7 mouse cellular contexts compared by ENCODE assay signal in genomic region chr9:15280491-15280879, GRCm38 (mm10). TPM values are rescaled to one million over a fixed set of nuclear protein-coding genes. Genes with fewer than 3 reads are reported as not detected.
A peak's percentile ranks its signal among the peaks of the same experiment; 100 is the strongest.
DNase-seq lines count a peak whose midpoint lies in the region; ATAC-seq and TF ChIP-seq lines count a peak whose summit lies in the region.

No protein-coding gene starts in this region.

- WGBS in spleen, adult 2 months, result 53% methylated on average over 5 of the region's 5 CpGs
- 43% methylated on average over 5 of the region's 5 CpGs for WGBS in forebrain, embryonic 13.5 days
- WGBS in liver, embryonic 11.5 days, result 31% methylated on average over 5 of the region's 5 CpGs
- 37% methylated on average over 5 of the region's 5 CpGs for WGBS in stomach, postnatal 0 days

- peak overlapping the region; percentile 98 for H3K9ac ChIP-seq in forebrain, embryonic 13.5 days
- peak overlapping the region; percentile 96 for H3K9ac ChIP-seq in liver, embryonic 11.5 days (ENCODE audit: low read depth, low read length)
- H3K9ac ChIP-seq in stomach, postnatal 0 days (ENCODE audit: low read length), result peak overlapping the region; percentile 64

- no peaks in the 10 kb centered on the region for H3K27me3 ChIP-seq in spleen, adult 2 months (ENCODE audit: control insufficient read depth, insufficient read depth, low read length)
- H3K27me3 ChIP-seq in forebrain, embryonic 13.5 days, result no peaks in the 10 kb centered on the region
- H3K27me3 ChIP-seq in liver, embryonic 11.5 days (replicated peaks; ENCODE audit: control insufficient read depth, insufficient read depth, low read length), result no peaks in the 10 kb centered on the region
- no peaks in the 10 kb centered on the region for H3K27me3 ChIP-seq in stomach, postnatal 0 days (ENCODE audit: control insufficient read depth, insufficient read depth, low read length)

- ATAC-seq in forebrain, embryonic 13.5 days, result peak; percentile 9
- peak; percentile 61 for ATAC-seq in liver, embryonic 11.5 days (replicated peaks; ENCODE audit: low FRiP score)
- no peak; the same call in 1 of the 2 replicates for ATAC-seq in stomach, postnatal 0 days (ENCODE audit: low FRiP score, low TSS enrichment)

- peak overlapping the region; percentile 82 for H3K4me2 ChIP-seq in forebrain, embryonic 13.5 days
- H3K4me2 ChIP-seq in liver, embryonic 11.5 days, result peak overlapping the region; percentile 82
- peak overlapping the region; percentile 78 for H3K4me2 ChIP-seq in stomach, postnatal 0 days (replicated peaks; ENCODE audit: low read depth)

- no peak for DNase-seq in spleen, adult 2 months (ENCODE audit: low read depth in 1 of 2, low spot score in 2 of 2)
- DNase-seq in spleen, postnatal 4 days (ENCODE audit: low spot score in 2 of 2), result no peak
- no peak for DNase-seq in liver, embryonic 11.5 days (ENCODE audit: low spot score)
- DNase-seq in stomach, postnatal 0 days (ENCODE audit: low spot score), result no peak
- DNase-seq in right cerebral cortex, postnatal 14 days, result no peak
- no peak for DNase-seq in lung, adult 18-20 months

- no peak for TF ChIP-seq EP300 in stomach, postnatal 0 days (optimal IDR thresholded peaks at IDR 0.05)

- no peak overlapping the region for H3K27ac ChIP-seq in spleen, adult 2 months (ENCODE audit: insufficient read depth, low read length)
- peak overlapping the region; percentile 26 for H3K27ac ChIP-seq in forebrain, embryonic 13.5 days
- H3K27ac ChIP-seq in liver, embryonic 11.5 days (ENCODE audit: low read depth, low read length), result peak overlapping the region; percentile 39
- H3K27ac ChIP-seq in stomach, postnatal 0 days (replicated peaks), result peak overlapping the region; percentile 37; the same call in 1 of the 2 replicates

- no peak for TF ChIP-seq POLR2A in spleen, adult 2 months (IDR thresholded peaks at IDR 0.05; ENCODE audit: low read depth, low read length)

- peaks cover 8% of the 10 kb centered on the region; the same call in 1 of the 2 replicates for H3K4me1 ChIP-seq in spleen, adult 2 months (ENCODE audit: control insufficient read depth, insufficient read depth, insufficient read length)
- H3K4me1 ChIP-seq in forebrain, embryonic 13.5 days, result peaks cover 29% of the 10 kb centered on the region
- peaks cover 15% of the 10 kb centered on the region for H3K4me1 ChIP-seq in liver, embryonic 11.5 days (replicated peaks; ENCODE audit: control insufficient read depth, insufficient read depth, low read length)
- 0 out of 2 replicates have a peak, but pooled peaks cover 3% of the 10 kb centered on the region for H3K4me1 ChIP-seq in stomach, postnatal 0 days (replicated peaks; ENCODE audit: control insufficient read depth, insufficient read depth)

- H3K4me3 ChIP-seq in spleen, adult 2 months (ENCODE audit: extremely low read depth, insufficient read depth, insufficient read length), result peak overlapping the region; percentile 97; the same call in 1 of the 2 replicates
- H3K4me3 ChIP-seq in forebrain, embryonic 13.5 days, result peak overlapping the region; percentile 92
- peak overlapping the region; percentile 95 for H3K4me3 ChIP-seq in liver, embryonic 11.5 days (ENCODE audit: low read depth, low read length)
- H3K4me3 ChIP-seq in stomach, postnatal 0 days (ENCODE audit: low read depth, low read length), result peak overlapping the region; percentile 92

- H3K9me3 ChIP-seq in forebrain, embryonic 13.5 days (replicated peaks), result no peaks in the 10 kb centered on the region
- no peaks in the 10 kb centered on the region for H3K9me3 ChIP-seq in liver, embryonic 11.5 days (ENCODE audit: control insufficient read depth, low read length)
- H3K9me3 ChIP-seq in stomach, postnatal 0 days (ENCODE audit: control insufficient read depth, low read length), result no peaks in the 10 kb centered on the region

- no peak for TF ChIP-seq CTCF in spleen, adult 2 months (IDR thresholded peaks at IDR 0.05; ENCODE audit: extremely low read depth, insufficient read depth, insufficient read length, insufficient replicate concordance)
- no peak for TF ChIP-seq CTCF in stomach, postnatal 0 days (IDR thresholded peaks at IDR 0.05; ENCODE audit: low read depth)

- H3K36me3 ChIP-seq in spleen, adult 2 months (ENCODE audit: control insufficient read depth, insufficient read depth, low read length), result peaks cover 10% of the 10 kb centered on the region
- H3K36me3 ChIP-seq in forebrain, embryonic 13.5 days (ENCODE audit: poor library complexity, severe bottlenecking), result peaks cover 9% of the 10 kb centered on the region
- peaks cover 4% of the 10 kb centered on the region for H3K36me3 ChIP-seq in liver, embryonic 11.5 days (ENCODE audit: control insufficient read depth, insufficient read depth, low read length)
- H3K36me3 ChIP-seq in stomach, postnatal 0 days (ENCODE audit: control insufficient read depth, insufficient read depth, low read length), result peaks cover 3% of the 10 kb centered on the region; the same call in 1 of the 2 replicates

RNA-seq across cellular contexts. Expression of gene Med17, which starts 0.8 kb away (rescaled TPM):
- polyA plus RNA-seq in spleen, adult 2 months (2012; rRNA removed), result 21.2 and 32.5 TPM in 2 replicates
- polyA plus RNA-seq in forebrain, embryonic 13.5 days (2015; fragmentation: Nextera tagmentation; extraction: Ambion mirVana), result 40.1 and 44.4 TPM in 2 replicates
- 41.9 and 47.3 TPM in 2 replicates for polyA plus RNA-seq in liver, embryonic 11.5 days (2014; fragmentation: Nextera tagmentation; extraction: Ambion mirVana)
- 18.5 and 20.0 TPM in 2 replicates for polyA plus RNA-seq in stomach, postnatal 0 days (2015; fragmentation: Nextera tagmentation; extraction: Ambion mirVana)

RNA-seq across cellular contexts. Expression of gene Taf1d, which starts 25.5 kb away (rescaled TPM):
- polyA plus RNA-seq in spleen, adult 2 months (2012; rRNA removed), result 9.7 and 12.4 TPM in 2 replicates
- polyA plus RNA-seq in forebrain, embryonic 13.5 days (2015; fragmentation: Nextera tagmentation; extraction: Ambion mirVana), result 64.8 and 66.2 TPM in 2 replicates
- polyA plus RNA-seq in liver, embryonic 11.5 days (2014; fragmentation: Nextera tagmentation; extraction: Ambion mirVana), result 95.1 and 110 TPM in 2 replicates
- polyA plus RNA-seq in stomach, postnatal 0 days (2015; fragmentation: Nextera tagmentation; extraction: Ambion mirVana), result 39.1 and 41.1 TPM in 2 replicates

RNA-seq across cellular contexts. Expression of gene 4931406C07Rik, which starts 25.8 kb away (rescaled TPM):
- 2.5 and 3.1 TPM in 2 replicates for polyA plus RNA-seq in spleen, adult 2 months (2012; rRNA removed)
- polyA plus RNA-seq in forebrain, embryonic 13.5 days (2015; fragmentation: Nextera tagmentation; extraction: Ambion mirVana), result 9.3 and 10.0 TPM in 2 replicates
- 4.2 and 4.5 TPM in 2 replicates for polyA plus RNA-seq in liver, embryonic 11.5 days (2014; fragmentation: Nextera tagmentation; extraction: Ambion mirVana)
- polyA plus RNA-seq in stomach, postnatal 0 days (2015; fragmentation: Nextera tagmentation; extraction: Ambion mirVana), result 6.6 and 6.7 TPM in 2 replicates

RNA-seq across cellular contexts. Expression of gene Vstm5, which starts 41.6 kb away (rescaled TPM):
- polyA plus RNA-seq in spleen, adult 2 months (2012; rRNA removed), result 0.39 and 0.54 TPM in 2 replicates
- 2.7 and 4.4 TPM in 2 replicates for polyA plus RNA-seq in forebrain, embryonic 13.5 days (2015; fragmentation: Nextera tagmentation; extraction: Ambion mirVana)
- polyA plus RNA-seq in liver, embryonic 11.5 days (2014; fragmentation: Nextera tagmentation; extraction: Ambion mirVana), result 0.84 and 1.4 TPM in 2 replicates
- 19.5 and 20.4 TPM in 2 replicates for polyA plus RNA-seq in stomach, postnatal 0 days (2015; fragmentation: Nextera tagmentation; extraction: Ambion mirVana)
